13 mouse cellular contexts compared by ENCODE assay signal in genomic region chr7:115645971-115646447, GRCm38 (mm10).
A peak's percentile ranks its signal among the peaks of the same experiment; 100 is the strongest.
DNase-seq lines count a peak whose midpoint lies in the region; ATAC-seq and TF ChIP-seq lines count a peak whose summit lies in the region.
"Had no signal": no experiment of that assay in that cellular context is flagged by ENCODE, and none has a peak within 500 bp of the region (broad histone marks: within the 10 kb centered on the region; RNA-seq: fewer than 3 reads in every experiment).

No protein-coding gene starts in this region.

- H3K4me3 ChIP-seq in forebrain, embryonic 16.5 days (replicated peaks; ENCODE audit: low read length), result no peak overlapping the region
- no peak overlapping the region for H3K4me3 ChIP-seq in limb, embryonic 14.5 days (replicated peaks; ENCODE audit: low read length)
- H3K4me3 ChIP-seq in left cerebral cortex, adult 2 months, result no peak overlapping the region
- H3K4me3 ChIP-seq: embryonic facial prominence, embryonic 13.5 days had no signal

- no peak overlapping the region for H3K4me2 ChIP-seq in forebrain, embryonic 16.5 days (ENCODE audit: low read length)
- no peak overlapping the region for H3K4me2 ChIP-seq in limb, embryonic 14.5 days (replicated peaks; ENCODE audit: low read depth, low read length, severe bottlenecking)
- H3K4me2 ChIP-seq: embryonic facial prominence, embryonic 13.5 days had no signal

- H3K27me3 ChIP-seq in forebrain, embryonic 16.5 days (replicated peaks; ENCODE audit: control insufficient read depth, insufficient read depth, low read length), result no peaks in the 10 kb centered on the region
- H3K27me3 ChIP-seq in limb, embryonic 14.5 days (ENCODE audit: control insufficient read depth, insufficient read depth, low read length), result no peaks in the 10 kb centered on the region

- no peaks in the 10 kb centered on the region for H3K9me3 ChIP-seq in forebrain, embryonic 16.5 days (ENCODE audit: control insufficient read depth, low read length)
- H3K9me3 ChIP-seq in limb, embryonic 14.5 days (ENCODE audit: control insufficient read depth, low read length), result no peaks in the 10 kb centered on the region
- H3K9me3 ChIP-seq: embryonic facial prominence, embryonic 13.5 days had no signal

- no peak overlapping the region for H3K9ac ChIP-seq in forebrain, embryonic 16.5 days (replicated peaks; ENCODE audit: low read depth, low read length)
- 0 out of 2 replicates have a peak overlapping the region, but pooled peaks have one; percentile 12 for H3K9ac ChIP-seq in limb, embryonic 14.5 days (ENCODE audit: low read depth, low read length, severe bottlenecking)
- H3K9ac ChIP-seq: embryonic facial prominence, embryonic 13.5 days; liver, postnatal 0 days had no signal

- peak; percentile 34 to 44 for DNase-seq in right cerebral cortex, postnatal 10 days (ENCODE audit: low spot score in 2 of 2)
- no peak for DNase-seq in right cerebral cortex, postnatal 36 days (ENCODE audit: low spot score in 2 of 2)
- no peak for DNase-seq in limb, embryonic 14.5 days (ENCODE audit: low spot score)
- no peak for DNase-seq in thymus, postnatal 25 days
- DNase-seq in gastrocnemius, postnatal 25 days, result no peak
- DNase-seq in left cerebral cortex, adult 18-20 months (ENCODE audit: low spot score in 2 of 2), result no peak
- DNase-seq in left cerebral cortex, adult 2 months (ENCODE audit: extremely low spot score in 1 of 2, low spot score in 2 of 2), result no peak
- DNase-seq: liver, postnatal 0 days; right cerebral cortex, adult 18-20 months; thymus, postnatal 4 days had no signal

- TF ChIP-seq CTCF in left cerebral cortex, adult 2 months (IDR thresholded peaks at IDR 0.05), result no peak

- H3K27ac ChIP-seq in forebrain, embryonic 16.5 days (ENCODE audit: low read length), result peak overlapping the region; percentile 41; the same call in 1 of the 2 replicates
- no peak overlapping the region for H3K27ac ChIP-seq in limb, embryonic 14.5 days (replicated peaks; ENCODE audit: low read depth, low read length)
- H3K27ac ChIP-seq in left cerebral cortex, adult 2 months, result no peak overlapping the region
- H3K27ac ChIP-seq: embryonic facial prominence, embryonic 13.5 days had no signal

- 1% methylated on average over 5 of the region's 5 CpGs for WGBS in forebrain, embryonic 16.5 days
- 13% methylated on average over 5 of the region's 5 CpGs for WGBS in limb, embryonic 14.5 days

- peak; percentile 69 for ATAC-seq in forebrain, embryonic 16.5 days
- no peak for ATAC-seq in limb, embryonic 14.5 days (ENCODE audit: low FRiP score, low read depth)
- ATAC-seq: intestine, embryonic 16.5 days; liver, postnatal 0 days had no signal

- no peak for TF ChIP-seq POLR2A in limb, embryonic 14.5 days (IDR thresholded peaks at IDR 0.05; ENCODE audit: borderline replicate concordance, extremely low read depth, insufficient read depth, insufficient read length)

- intact Hi-C loops in left cerebral cortex, adult 2 months (cut with DNase I), result no loop called here

- peaks cover 19% of the 10 kb centered on the region for H3K4me1 ChIP-seq in forebrain, embryonic 16.5 days (replicated peaks; ENCODE audit: control insufficient read depth, insufficient read depth, low read length)
- H3K4me1 ChIP-seq in limb, embryonic 14.5 days (ENCODE audit: control insufficient read depth, insufficient read depth, low read length), result peaks cover 20% of the 10 kb centered on the region

- H3K36me3 ChIP-seq in forebrain, embryonic 16.5 days (ENCODE audit: control insufficient read depth, insufficient read depth), result no peaks in the 10 kb centered on the region
- H3K36me3 ChIP-seq in limb, embryonic 14.5 days (ENCODE audit: control insufficient read depth, insufficient read depth, low read length), result no peaks in the 10 kb centered on the region
- H3K36me3 ChIP-seq: embryonic facial prominence, embryonic 13.5 days had no signal

Comparison
In these comparisons a context has a peak if more than half of its experiments do, and no peak if none do; other contexts are left out.
1. DNase-seq: peak in right cerebral cortex, postnatal 10 days (2 of 2); none in right cerebral cortex, postnatal 36 days (0 of 2), limb, embryonic 14.5 days (single experiment), thymus, postnatal 25 days (single experiment), gastrocnemius, postnatal 25 days (single experiment), left cerebral cortex, adult 18-20 months (0 of 2) and left cerebral cortex, adult 2 months (0 of 2).